Mouse (Mus musculus): Measurements from ENCODE around the gene Epb41l3.

DNA sequence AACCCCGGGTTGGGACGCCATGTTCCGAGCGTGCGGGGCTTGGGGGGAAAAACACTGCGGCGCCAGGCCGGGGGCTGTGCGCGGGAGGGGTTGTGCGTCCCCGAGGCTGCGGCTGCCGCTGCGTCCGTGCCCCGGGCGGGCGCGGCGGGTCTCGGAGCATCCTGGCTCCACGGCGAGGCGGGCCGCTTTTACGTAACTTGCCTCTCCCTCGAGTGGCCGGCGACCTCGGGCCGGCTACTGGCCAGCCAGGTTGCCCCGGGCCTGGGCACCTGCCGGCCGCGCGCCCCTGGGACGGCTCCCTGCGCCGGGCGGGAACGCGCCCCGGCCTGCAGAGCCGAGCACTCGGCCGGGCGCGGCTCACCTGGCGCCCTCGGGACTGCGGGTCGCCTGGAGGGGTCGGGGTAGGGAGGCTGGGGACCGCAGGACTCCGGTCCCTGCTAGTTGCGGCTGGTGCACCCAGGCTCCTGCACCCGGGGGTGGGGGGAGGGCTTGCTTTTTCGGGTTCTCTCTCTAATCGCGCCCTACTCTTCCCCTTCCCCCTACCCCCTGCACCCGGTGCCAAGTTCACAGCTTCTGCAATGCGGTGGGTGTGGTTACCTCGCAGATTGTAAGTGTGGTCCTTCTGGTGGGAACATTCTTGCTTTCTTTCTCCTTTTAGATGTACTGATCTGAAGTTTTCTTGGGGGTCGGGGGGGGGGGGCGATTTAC lies 81.8 kb downstream of the Epb41l3 start:
- TF ChIP-seq CTCF (IDR thresholded peaks at IDR 0.05; ENCODE audit: extremely low read depth, insufficient read length, insufficient replicate concordance, low read depth, low read length), result no peak
- TF ChIP-seq POLR2A (IDR thresholded peaks at IDR 0.05; ENCODE audit: low read depth, low read length), result no peak
